Mouse (Mus musculus) heart, embryonic 12.5 days (tissue): ENCODE measurements around the gene Txndc11. TPM values are rescaled to one million over a fixed set of nuclear protein-coding genes. Genes with fewer than 3 reads are reported as not detected.
"Not testable (repeated sequence)": the region's sequence is repeated elsewhere in the genome, so short reads cannot be mapped to it uniquely, and the experiment has no call there.

Experiments
- ATAC-seq: fragments of 200-750 bp; cut with Nextera tagmentation; 2 replicates; pipeline ENCODE4 v1.8.0; 2017; ENCODE audit warnings: moderate TSS enrichment, moderate library complexity; ENCODE audit not compliant: insufficient number of reproducible peaks, low FRiP score
- H3K27ac ChIP-seq: fragments of 300-500 bp; sonication (generic); 2 replicates; pipeline ENCODE4 v1.5.1; 2016; ENCODE audit warnings: mild to moderate bottlenecking, moderate library complexity; ENCODE audit not compliant: poor library complexity, severe bottlenecking
- H3K27me3 ChIP-seq: fragments of 300-500 bp; sonication (generic); replicated peaks from 2 replicates; pipeline ENCODE4 v1.6.1; 2016; ENCODE audit warnings: mild to moderate bottlenecking, moderate library complexity
- H3K36me3 ChIP-seq: fragments of 300-500 bp; sonication (generic); 2 replicates; pipeline ENCODE4 v1.6.1; 2016; ENCODE audit warnings: mild to moderate bottlenecking, moderate library complexity
- H3K4me1 ChIP-seq: fragments of 300-500 bp; sonication (generic); replicated peaks from 2 replicates; pipeline ENCODE4 v1.6.1; 2016; ENCODE audit warnings: mild to moderate bottlenecking
- H3K4me2 ChIP-seq: fragments of 300-500 bp; sonication (generic); 2 replicates; pipeline ENCODE4 v1.6.1; 2016; ENCODE audit warnings: mild to moderate bottlenecking, moderate library complexity
- H3K4me3 ChIP-seq: fragments of 300-500 bp; sonication (generic); 2 replicates; pipeline ENCODE4 v1.5.1; 2016; ENCODE audit warnings: mild to moderate bottlenecking
- H3K9ac ChIP-seq: fragments of 300-500 bp; sonication (generic); 2 replicates; pipeline ENCODE4 v1.6.1; 2016; ENCODE audit warnings: mild to moderate bottlenecking, moderate library complexity
- H3K9me3 ChIP-seq: fragments of 300-500 bp; sonication (generic); replicated peaks from 2 replicates; pipeline ENCODE4 v1.6.1; 2016; ENCODE audit warnings: mild to moderate bottlenecking, moderate library complexity
- WGBS: fragments of 180-500 bp; shearing (Covaris S2); methylation state at CpG from one replicate; pipeline ENCODE4 v1.1.7; 2016; 5-methylcytosine and 5-hydroxymethylcytosine counted together
- polyA plus RNA-seq: library from polyadenylated mRNA; unstranded; fragments of >200 nt; fragmentation: Nextera tagmentation; extraction: Ambion mirVana; gene quantifications from 2 replicates; pipeline ENCODE4 v1.2.1, GENCODE M21; 2016

Gene Txndc11
- polyA plus RNA-seq, 1 experiment from 2014 or later, result 37.2 TPM

DNA sequence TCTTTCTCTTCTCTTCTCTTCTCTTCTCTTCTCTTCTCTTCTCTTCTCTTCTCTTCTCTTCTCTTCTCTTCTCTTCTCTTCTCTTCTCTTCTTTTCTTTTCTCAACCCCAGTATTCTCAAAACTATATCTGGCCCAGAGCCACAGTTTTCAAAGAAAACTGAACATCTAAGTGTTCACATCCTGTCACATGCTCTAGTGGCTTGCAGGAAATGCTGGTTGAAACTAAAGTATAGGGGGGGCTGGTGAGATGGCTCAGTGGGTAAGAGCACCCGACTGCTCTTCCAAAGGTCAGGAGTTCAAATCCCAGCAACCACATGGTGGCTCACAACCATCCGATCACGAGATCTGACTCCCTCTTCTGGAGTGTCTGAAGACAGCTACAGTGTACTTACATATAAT, 23.3 kb upstream of the Txndc11 start:
- not testable (repeated sequence) for H3K4me1 ChIP-seq, H3K4me3 ChIP-seq, H3K27ac ChIP-seq, H3K9ac ChIP-seq, H3K27me3 ChIP-seq, H3K4me2 ChIP-seq, H3K9me3 ChIP-seq, ATAC-seq
- 74% methylated on average over 3 of the region's 3 CpGs for WGBS
- peaks cover 74% of the 10 kb centered on the region for H3K36me3 ChIP-seq

- Histone ChIP-seq H3K27ac (no peak overlapping the region), H3K4me1 (no peaks in the 10 kb centered on the region), H3K27me3 (no peaks in the 10 kb centered on the region), H3K9me3 (no peaks in the 10 kb centered on the region), H3K4me2 (no peak overlapping the region), H3K36me3 (peaks cover 73% of the 10 kb centered on the region), H3K4me3 (no peak overlapping the region), H3K9ac (no peak overlapping the region)
- ATAC-seq, result no peak
Measured at GRCm38 (mm10) chr16:11154500-11154899, 20.1 kb upstream of the Txndc11 start.

DNA sequence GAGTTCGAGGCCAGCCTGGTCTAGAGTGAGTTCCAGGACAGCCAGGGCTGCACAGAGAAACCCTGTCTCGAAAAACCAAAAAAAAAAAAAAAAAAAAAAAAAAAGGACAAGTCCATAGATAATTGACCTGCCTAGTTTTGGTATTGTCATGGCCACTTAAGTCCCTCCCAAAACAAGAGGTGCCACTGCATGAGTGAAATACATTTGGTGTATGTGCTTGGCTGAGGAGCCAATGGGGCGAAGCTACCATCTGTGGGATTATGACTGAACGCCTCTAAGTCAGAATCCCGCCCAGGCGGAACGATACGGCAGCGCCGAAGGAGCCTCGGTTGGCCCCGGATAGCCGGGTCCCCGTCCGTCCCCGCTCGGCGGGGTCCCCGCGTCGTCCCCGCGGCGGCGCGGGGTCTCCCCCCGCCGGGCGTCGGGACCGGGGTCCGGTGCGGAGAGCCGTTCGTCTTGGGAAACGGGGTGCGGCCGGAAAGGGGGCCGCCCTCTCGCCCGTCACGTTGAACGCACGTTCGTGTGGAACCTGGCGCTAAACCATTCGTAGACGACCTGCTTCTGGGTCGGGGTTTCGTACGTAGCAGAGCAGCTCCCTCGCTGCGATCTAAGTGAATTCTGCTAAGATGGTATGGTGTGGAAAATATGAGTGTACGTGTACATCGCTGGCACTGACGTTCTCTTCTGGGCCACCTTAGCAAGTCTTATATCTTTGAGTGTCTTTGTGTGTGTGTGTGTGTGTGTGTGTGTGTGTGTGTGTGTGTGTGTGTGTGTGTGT, 9.4 kb upstream of the Txndc11 start:
- 17% methylated on average over 55 of the region's 56 CpGs for WGBS
- H3K4me1 ChIP-seq, H3K9ac ChIP-seq, H3K27ac ChIP-seq, H3K9me3 ChIP-seq, H3K4me2 ChIP-seq, ATAC-seq, H3K27me3 ChIP-seq, H3K4me3 ChIP-seq: not testable (repeated sequence)
- peaks cover 72% of the 10 kb centered on the region for H3K36me3 ChIP-seq

DNA sequence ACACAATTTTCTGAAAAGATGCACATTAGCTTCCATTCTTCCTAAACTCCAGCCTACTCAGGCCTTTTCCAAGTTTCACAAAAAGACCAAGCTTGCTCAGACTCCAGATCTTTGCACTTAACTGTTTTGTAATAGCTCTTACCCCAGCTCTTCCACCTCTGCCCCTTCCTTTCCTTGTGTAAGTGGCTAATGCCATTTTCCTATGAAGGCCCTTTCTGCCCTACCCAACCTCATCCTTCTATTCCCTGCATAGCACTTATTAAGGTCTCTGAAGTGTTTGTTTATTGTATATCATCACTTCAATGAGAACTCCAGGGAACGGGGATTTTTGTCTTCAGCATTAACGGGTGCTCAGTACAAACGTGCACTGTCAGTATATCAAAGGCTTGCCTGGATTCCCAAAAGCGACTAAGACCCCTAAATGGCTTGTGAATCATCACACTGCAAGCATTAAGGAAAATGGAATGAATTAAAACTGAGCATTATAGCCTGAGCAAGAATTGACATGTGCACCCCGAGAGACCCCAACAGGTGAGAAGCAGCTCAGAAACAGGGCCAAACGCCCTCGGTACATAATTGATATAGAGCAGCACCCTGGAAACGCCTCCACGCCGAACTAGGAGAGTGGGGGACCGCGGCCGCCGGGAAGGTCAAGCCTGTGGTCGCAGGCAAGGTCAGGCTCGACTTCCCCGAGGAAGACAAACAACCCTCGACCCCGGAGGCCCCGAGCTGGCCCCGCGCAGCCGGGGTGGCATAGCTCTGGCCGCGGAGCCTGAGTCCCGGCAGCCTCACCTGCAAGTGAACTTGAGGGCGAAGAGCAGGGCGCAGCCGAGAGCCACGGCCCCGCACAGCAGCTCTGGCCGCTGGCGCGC, 738 bp downstream of the Txndc11 start:
- Histone ChIP-seq H3K9me3 (no peaks in the 10 kb centered on the region), H3K27ac (peak overlapping the region; percentile 98), H3K4me2 (peak overlapping the region; percentile 79), H3K36me3 (peaks cover 22% of the 10 kb centered on the region), H3K9ac (peak overlapping the region; percentile 98), H3K4me1 (peaks cover 23% of the 10 kb centered on the region), H3K27me3 (no peaks in the 10 kb centered on the region), H3K4me3 (peak overlapping the region; percentile 97)
- WGBS, result under 1% methylated on average over 34 of the region's 34 CpGs
- ATAC-seq, result peak; percentile 44; the same call in 1 of the 2 replicates

GRCm38 (mm10) chr16:11132839-11133238, 1.6 kb downstream of the Txndc11 start:
- Histone ChIP-seq H3K9me3 (no peaks in the 10 kb centered on the region), H3K36me3 (peaks cover 23% of the 10 kb centered on the region), H3K27ac (no peak overlapping the region), H3K4me2 (peak overlapping the region; percentile 79), H3K4me1 (peaks cover 23% of the 10 kb centered on the region), H3K27me3 (no peaks in the 10 kb centered on the region), H3K9ac (peak overlapping the region; percentile 47), H3K4me3 (peak overlapping the region; percentile 97)
- ATAC-seq, result no peak
- WGBS, result 10% methylated on average over 2 of the region's 2 CpGs

GRCm38 (mm10) chr16:11128301-11128700, 6.1 kb downstream of the Txndc11 start:
- Histone ChIP-seq H3K9ac (no peak overlapping the region), H3K4me1 (peaks cover 16% of the 10 kb centered on the region), H3K36me3 (peaks cover 39% of the 10 kb centered on the region), H3K27ac (no peak overlapping the region), H3K9me3 (no peaks in the 10 kb centered on the region), H3K4me2 (no peak overlapping the region), H3K27me3 (no peaks in the 10 kb centered on the region), H3K4me3 (no peak overlapping the region)
- WGBS, result 89% methylated on average over 11 of the region's 11 CpGs
- ATAC-seq, result no peak

DNA sequence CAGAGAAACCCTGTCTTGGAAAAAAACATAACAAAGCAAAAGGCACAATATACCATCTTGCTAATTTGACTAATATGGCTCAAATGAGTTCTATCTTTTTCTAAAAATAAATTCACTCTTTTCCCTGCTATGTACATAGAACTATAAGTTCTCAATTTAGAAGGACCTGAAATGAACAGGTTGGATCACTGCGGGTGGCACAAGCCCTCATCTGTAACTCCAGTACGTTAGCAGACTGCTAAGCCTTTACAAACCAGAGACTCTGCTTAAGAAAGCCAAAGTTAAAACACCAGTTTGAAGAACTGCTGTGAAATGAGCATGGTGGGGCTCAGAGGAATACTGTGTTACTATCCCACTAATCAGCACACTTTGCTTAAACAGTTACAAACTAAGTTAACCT, 9.1 kb downstream of the Txndc11 start:
- no peak overlapping the region for H3K4me2 ChIP-seq
- H3K9ac ChIP-seq, result no peak overlapping the region
- H3K9me3 ChIP-seq, result no peaks in the 10 kb centered on the region
- H3K27ac ChIP-seq, result no peak overlapping the region
- H3K36me3 ChIP-seq, result peaks cover 63% of the 10 kb centered on the region
- no peaks in the 10 kb centered on the region; the same call in 1 of the 2 replicates for H3K4me1 ChIP-seq
- no peak overlapping the region for H3K4me3 ChIP-seq
- H3K27me3 ChIP-seq, result no peaks in the 10 kb centered on the region
- 96% methylated on average over 2 of the region's 2 CpGs for WGBS
- no peak for ATAC-seq

- no peaks in the 10 kb centered on the region for H3K27me3 ChIP-seq
- no peaks in the 10 kb centered on the region for H3K4me1 ChIP-seq
- ATAC-seq, result no peak
- H3K36me3 ChIP-seq, result peaks cover 74% of the 10 kb centered on the region
- H3K4me3 ChIP-seq, result no peak overlapping the region
- WGBS, result 92% methylated on average over 1 of the region's 1 CpGs
- no peaks in the 10 kb centered on the region for H3K9me3 ChIP-seq
- no peak overlapping the region for H3K9ac ChIP-seq
- no peak overlapping the region for H3K4me2 ChIP-seq
- H3K27ac ChIP-seq, result no peak overlapping the region
Measured at GRCm38 (mm10) chr16:11124110-11124509, 10.3 kb downstream of the Txndc11 start.

DNA sequence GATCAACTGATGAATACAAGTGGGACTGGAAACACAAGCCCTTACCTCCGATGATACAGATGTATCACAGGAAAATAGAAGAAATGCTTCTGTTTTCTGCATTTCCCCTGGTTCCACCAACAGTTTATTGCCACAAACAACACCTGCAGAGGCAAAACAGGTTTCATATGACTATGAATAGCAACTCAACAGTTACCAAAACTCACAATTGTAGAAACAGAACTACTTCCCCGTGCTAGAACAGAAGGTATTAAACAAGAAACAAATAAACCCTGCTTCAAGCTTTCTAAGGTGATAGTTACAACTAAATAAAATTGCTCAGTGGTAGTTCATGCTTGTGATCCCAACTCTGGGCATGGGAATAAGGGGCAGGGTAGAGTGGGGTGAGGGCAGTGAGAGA, 11.8 kb downstream of the Txndc11 start:
- Histone ChIP-seq H3K9ac (no peak overlapping the region), H3K36me3 (peaks cover 71% of the 10 kb centered on the region), H3K4me3 (no peak overlapping the region), H3K27me3 (no peaks in the 10 kb centered on the region), H3K4me1 (no peaks in the 10 kb centered on the region), H3K4me2 (no peak overlapping the region), H3K9me3 (no peaks in the 10 kb centered on the region), H3K27ac (no peak overlapping the region)
- ATAC-seq, result no peak
- 92% methylated on average over 2 of the region's 2 CpGs for WGBS

DNA sequence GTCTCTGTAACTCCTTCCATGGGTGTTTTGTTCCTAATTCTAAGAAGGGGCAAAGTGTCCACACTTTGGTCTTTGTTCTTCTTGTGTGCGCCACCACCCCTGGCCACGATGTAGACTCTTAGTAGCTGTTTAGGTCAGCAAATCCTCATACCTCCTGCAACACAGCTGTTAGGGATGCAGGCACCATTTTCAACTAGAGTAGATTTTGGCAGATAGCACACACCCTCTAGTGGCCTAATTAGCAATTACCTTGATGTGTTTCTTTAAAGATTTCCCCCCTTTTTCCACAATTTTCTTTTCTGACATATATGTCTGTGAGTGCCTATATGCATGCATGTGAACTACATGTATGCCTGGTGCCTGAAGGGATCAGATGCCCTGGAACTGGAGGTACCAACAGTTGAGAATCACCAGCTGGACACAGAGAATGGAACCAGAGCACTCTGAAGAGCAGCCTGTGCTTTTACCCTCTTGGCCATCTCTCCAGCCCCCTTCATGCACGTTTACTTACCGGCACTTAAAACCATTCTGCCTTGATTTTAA, 25.2 kb downstream of the Txndc11 start:
- ATAC-seq, result no peak
- 77% methylated on average over 4 of the region's 4 CpGs for WGBS

DNA sequence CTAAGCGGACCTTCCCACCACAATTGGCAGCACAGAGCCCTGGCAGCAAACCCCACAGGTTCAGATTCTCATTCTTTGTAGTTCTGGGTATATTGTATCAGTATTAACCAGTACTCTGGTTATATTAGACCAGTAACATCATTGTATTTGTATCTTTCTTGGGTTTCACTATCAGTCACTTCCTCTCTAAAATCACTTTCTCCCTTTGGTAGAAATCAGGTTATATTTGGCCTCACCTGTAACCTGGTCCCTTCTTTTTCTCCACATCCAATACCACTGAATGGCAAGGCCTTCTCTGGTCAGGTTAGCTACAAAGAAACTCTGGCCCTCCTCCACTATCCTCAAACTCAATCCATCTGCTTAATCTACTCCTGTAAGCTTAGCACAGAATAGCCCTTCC, 29.5 kb downstream of the Txndc11 start:
- Histone ChIP-seq H3K4me2 (no peak overlapping the region), H3K36me3 (peaks cover 50% of the 10 kb centered on the region), H3K9ac (no peak overlapping the region), H3K27me3 (no peaks in the 10 kb centered on the region), H3K4me1 (no peaks in the 10 kb centered on the region), H3K27ac (no peak overlapping the region), H3K9me3 (peaks cover 6% of the 10 kb centered on the region; the same call in 1 of the 2 replicates), H3K4me3 (no peak overlapping the region)
- no peak for ATAC-seq
- 89% methylated on average over 1 of the region's 1 CpGs for WGBS

More for the DNA sequence above, 25.2 kb downstream of the Txndc11 start:
- no peak overlapping the region for H3K4me3 ChIP-seq
- H3K9me3 ChIP-seq, result peaks cover 6% of the 10 kb centered on the region; the same call in 1 of the 2 replicates
- no peak overlapping the region for H3K4me2 ChIP-seq
- peaks cover 45% of the 10 kb centered on the region for H3K36me3 ChIP-seq
- H3K27me3 ChIP-seq, result no peaks in the 10 kb centered on the region
- no peaks in the 10 kb centered on the region for H3K4me1 ChIP-seq
- H3K9ac ChIP-seq, result no peak overlapping the region
- no peak overlapping the region for H3K27ac ChIP-seq
